37 mouse cellular contexts compared by ENCODE assay signal in genomic region chr9:51070801-51071200, GRCm38 (mm10). TPM values are rescaled to one million over a fixed set of nuclear protein-coding genes. Genes with fewer than 3 reads are reported as not detected.
DNase-seq lines count a peak whose midpoint lies in the region.
"Had no signal": no experiment of that assay in that cellular context is flagged by ENCODE, and none has a peak within 500 bp of the region (broad histone marks: within the 10 kb centered on the region; RNA-seq: fewer than 3 reads in every experiment).

No protein-coding gene starts in this region.

- H3K9me3 ChIP-seq in forebrain, embryonic 10.5 days: no peaks in the 10 kb centered on the region
- H3K9me3 ChIP-seq: embryonic facial prominence, embryonic 10.5 days; embryonic facial prominence, embryonic 13.5 days; G1E; hindbrain, embryonic 12.5 days; hindbrain, embryonic 15.5 days had no signal

- peak; percentile 49 for DNase-seq in adrenal gland, adult 2 months
- DNase-seq in adrenal gland, postnatal 4 days (ENCODE audit: low spot score in 2 of 2): no peak
- DNase-seq in ovary, postnatal 36 days (ENCODE audit: low spot score): peak; percentile 24
- no peak for DNase-seq in ovary, postnatal 14 days (ENCODE audit: low spot score)
- DNase-seq in adrenal gland, postnatal 25 days: peak; percentile 26
- no peak for DNase-seq in testis, postnatal 10 days (ENCODE audit: low spot score)
- no peak for DNase-seq in forebrain, embryonic 10.5 days (ENCODE audit: extremely low spot score, low spot score)
- DNase-seq: B cell, adult 2 months; cerebellum, adult 11 months; cerebellum, adult 2 months; cerebellum, adult 9-11 months; cerebellum, postnatal 25 days; embryo, embryonic 11 days; forebrain, postnatal 0 days; gastrocnemius, adult 2 months; gastrocnemius, postnatal 14 days; heart, adult 2 months; kidney, adult 2 months had no signal

- no peak overlapping the region for H3K27ac ChIP-seq in forebrain, embryonic 10.5 days
- H3K27ac ChIP-seq: embryonic facial prominence, embryonic 10.5 days; embryonic facial prominence, embryonic 13.5 days; gastrocnemius, adult 2 months; heart, adult 2 months; hindbrain, embryonic 12.5 days; hindbrain, embryonic 15.5 days had no signal

- peaks cover 11% of the 10 kb centered on the region for H3K27me3 ChIP-seq in forebrain, embryonic 10.5 days (ENCODE audit: poor library complexity, severe bottlenecking)
- H3K27me3 ChIP-seq: embryonic facial prominence, embryonic 13.5 days; hindbrain, embryonic 12.5 days had no signal

- H3K4me3 ChIP-seq in forebrain, embryonic 10.5 days: no peak overlapping the region
- H3K4me3 ChIP-seq: embryonic facial prominence, embryonic 10.5 days; embryonic facial prominence, embryonic 13.5 days; erythroblast, embryonic 14.5 days; gastrocnemius, adult 2 months; heart, adult 2 months; hindbrain, embryonic 12.5 days; hindbrain, embryonic 15.5 days had no signal

- 89% methylated on average over 4 of the region's 4 CpGs for WGBS in forebrain, embryonic 10.5 days

- no peaks in the 10 kb centered on the region for H3K36me3 ChIP-seq in forebrain, embryonic 10.5 days (replicated peaks)
- H3K36me3 ChIP-seq: embryonic facial prominence, embryonic 10.5 days; embryonic facial prominence, embryonic 13.5 days; hindbrain, embryonic 12.5 days; hindbrain, embryonic 15.5 days had no signal

- H3K4me1 ChIP-seq in forebrain, embryonic 10.5 days: peaks cover 4% of the 10 kb centered on the region
- H3K4me1 ChIP-seq: hindbrain, embryonic 15.5 days had no signal

RNA-seq across cellular contexts. Expression of gene Layn, which starts 6.1 kb away (rescaled TPM):
- total RNA-seq in adrenal gland, adult 2 months (2021): 1 to 10 TPM; 5.8 to 9.1 TPM
- 1.2 and 2.8 TPM in 2 replicates for polyA plus RNA-seq in adrenal gland, adult 2 months (2012; rRNA removed)
- 10 to 100 TPM in 1 of 2 experiments, 1 to 10 TPM in 1; 7.7 to 10.4 TPM for total RNA-seq in adrenal gland, postnatal 4 days (2021)
- total RNA-seq in adrenal gland, postnatal 25 days (2021): 6.5 and 6.6 TPM in 2 replicates
- polyA plus RNA-seq in forebrain, embryonic 10.5 days (2016; fragmentation: Nextera tagmentation; extraction: Ambion mirVana): 1.4 and 2.0 TPM in 2 replicates
- total RNA-seq: CH12.LX had no signal
- polyA plus RNA-seq: erythroblast, embryonic 14.5 days; Patski had no signal

RNA-seq across cellular contexts. Expression of gene Btg4, which starts 10.1 kb away (rescaled TPM):
- not detected for total RNA-seq in adrenal gland, adult 2 months (2021)
- polyA plus RNA-seq in adrenal gland, adult 2 months (2012; rRNA removed): not detected in 2 replicates
- not detected for total RNA-seq in adrenal gland, postnatal 4 days (2021)
- total RNA-seq in adrenal gland, postnatal 25 days (2021): not detected in 2 replicates
- polyA plus RNA-seq in forebrain, embryonic 10.5 days (2016; fragmentation: Nextera tagmentation; extraction: Ambion mirVana): not detected in 2 replicates
- total RNA-seq: CH12.LX; common myeloid progenitor, adult 5-6 weeks; forebrain, postnatal 0 days; G1E; gastrocnemius, adult 2 months; gastrocnemius, postnatal 14 days; heart, adult 2 months; heart, postnatal 25 days; hematopoietic stem cell, adult 5-6 weeks had no signal
- polyA plus RNA-seq: cerebellum, adult 2 months; embryonic facial prominence, embryonic 10.5 days; embryonic facial prominence, embryonic 13.5 days; erythroblast, embryonic 14.5 days; forebrain, embryonic 14.5 days; forebrain, postnatal 0 days; frontal cortex, adult 2 months; G1E; gonadal fat pad, adult 2 months; heart, adult 2 months; heart, embryonic 11.5 days; heart, embryonic 14.5 days; heart, postnatal 0 days; hindbrain, embryonic 12.5 days; hindbrain, embryonic 15.5 days; intestine, embryonic 14.5 days; intestine, postnatal 0 days; kidney, adult 2 months; Patski had no signal

RNA-seq across cellular contexts. Expression of gene 4833427G06Rik, which starts 31.1 kb away (rescaled TPM):
- not detected for total RNA-seq in adrenal gland, adult 2 months (2021)
- polyA plus RNA-seq in adrenal gland, adult 2 months (2012; rRNA removed): not detected in 2 replicates
- total RNA-seq in adrenal gland, postnatal 4 days (2021): under 1 TPM in 1 of 2 experiments, not detected in 1; 0.31 TPM
- total RNA-seq in adrenal gland, postnatal 25 days (2021): 0.46 TPM in 1 of 2 replicates, not detected in the other
- not detected in 2 replicates for polyA plus RNA-seq in forebrain, embryonic 10.5 days (2016; fragmentation: Nextera tagmentation; extraction: Ambion mirVana)
- total RNA-seq: common myeloid progenitor, adult 5-6 weeks; gastrocnemius, adult 2 months; gastrocnemius, postnatal 14 days; heart, adult 2 months; heart, postnatal 25 days; hematopoietic stem cell, adult 5-6 weeks had no signal
- polyA plus RNA-seq: embryonic facial prominence, embryonic 10.5 days; embryonic facial prominence, embryonic 13.5 days; erythroblast, embryonic 14.5 days; frontal cortex, adult 2 months; heart, embryonic 11.5 days; heart, embryonic 14.5 days; heart, postnatal 0 days; intestine, embryonic 14.5 days; intestine, postnatal 0 days; kidney, adult 2 months; Patski had no signal

Comparison
In these comparisons a context has a peak if more than half of its experiments do, and no peak if none do; other contexts are left out.
1. DNase-seq: peak in adrenal gland, adult 2 months (single experiment), ovary, postnatal 36 days (single experiment) and adrenal gland, postnatal 25 days (single experiment); none in adrenal gland, postnatal 4 days (0 of 2), ovary, postnatal 14 days (single experiment), testis, postnatal 10 days (single experiment) and forebrain, embryonic 10.5 days (single experiment).